Mouse (Mus musculus) midbrain, embryonic 16.5 days (tissue): Measurements from ENCODE around the gene Olfr1164. TPM values are rescaled to one million over a fixed set of nuclear protein-coding genes. Genes with fewer than 3 reads are reported as not detected.

Source experiments
- ATAC-seq: fragments of 200-750 bp; cut with Nextera tagmentation; 2 replicates; pipeline ENCODE4 v1.8.0; 2017; ENCODE audit warnings: moderate TSS enrichment
- H3K27ac ChIP-seq: fragments of 300-500 bp; sonication (generic); 2 replicates; pipeline ENCODE4 v1.5.1; 2014; ENCODE audit warnings: mild to moderate bottlenecking, low read length, mixed read lengths
- H3K27me3 ChIP-seq: fragments of 300-500 bp; sonication (generic); 2 replicates; pipeline ENCODE4 v1.6.1; 2014; ENCODE audit warnings: low read depth, low read length, mixed read lengths; ENCODE audit not compliant: control insufficient read depth, insufficient read depth
- H3K36me3 ChIP-seq: fragments of 300-500 bp; sonication (generic); 2 replicates; pipeline ENCODE4 v1.6.1; 2014; ENCODE audit warnings: mild to moderate bottlenecking, low read length, moderate library complexity, mixed read lengths; ENCODE audit not compliant: control insufficient read depth, insufficient read depth
- H3K4me1 ChIP-seq: fragments of 300-500 bp; sonication (generic); 2 replicates; pipeline ENCODE4 v1.6.1; 2014; ENCODE audit warnings: mild to moderate bottlenecking, low read length, mixed read lengths; ENCODE audit not compliant: control insufficient read depth, insufficient read depth
- H3K4me2 ChIP-seq: fragments of 300-500 bp; sonication (generic); 2 replicates; pipeline ENCODE4 v1.6.1; 2014; ENCODE audit warnings: mild to moderate bottlenecking, low read length, mixed read lengths
- H3K4me3 ChIP-seq: fragments of 300-500 bp; sonication (generic); 2 replicates; pipeline ENCODE4 v1.5.1; 2014; ENCODE audit warnings: low read depth, mild to moderate bottlenecking, low read length, moderate library complexity, mixed read lengths
- H3K9ac ChIP-seq: fragments of 300-500 bp; sonication (generic); 2 replicates; pipeline ENCODE4 v1.6.1; 2014; ENCODE audit warnings: low read depth, low read length, mixed read lengths
- H3K9me3 ChIP-seq: fragments of 300-500 bp; sonication (generic); replicated peaks from 2 replicates; pipeline ENCODE4 v1.6.1; 2014; ENCODE audit warnings: mild to moderate bottlenecking, low read length, mixed read lengths; ENCODE audit not compliant: control insufficient read depth, poor library complexity, severe bottlenecking
- WGBS: fragments of 180-500 bp; shearing (Covaris S2); extraction: QIAGEN DNeasy Blood & Tissue Kit; methylation state at CpG from one replicate; pipeline ENCODE4 v1.1.7; 2014; 5-methylcytosine and 5-hydroxymethylcytosine counted together
- polyA plus RNA-seq: library from polyadenylated mRNA; unstranded; fragments of >200 nt; fragmentation: Nextera tagmentation; extraction: Ambion mirVana; gene quantifications from 2 replicates; pipeline ENCODE4 v1.2.1, GENCODE M21; 2015

Olfr1164 gene
- polyA plus RNA-seq: not detected in 2 replicates

DNA sequence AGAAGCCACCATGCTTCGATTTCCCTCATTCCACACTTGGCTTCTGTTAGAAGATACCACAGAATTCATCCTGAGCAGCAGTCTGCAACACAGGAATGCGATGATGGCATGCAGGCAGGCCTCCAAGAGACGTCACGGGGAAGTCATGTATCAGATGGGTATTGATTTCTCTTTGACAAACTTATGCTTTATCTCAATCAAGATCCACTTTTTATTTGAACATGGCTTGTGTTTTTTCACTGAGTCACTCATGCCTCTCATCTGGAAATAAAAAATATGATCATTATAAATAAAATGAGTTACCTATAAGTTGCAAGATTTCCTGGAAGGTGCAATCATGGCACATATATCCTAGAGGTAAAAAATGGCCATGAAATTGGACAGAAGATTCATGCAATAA lies at the start of gene Olfr1164:
Olfr1164 (minus strand) TSS at position 101 of the 400 bp plus-strand sequence.
- Histone ChIP-seq H3K4me3 (no peak within 1 kb of the TSS), H3K4me2 (no peak within 1 kb of the TSS), H3K4me1 (no peaks in the 10 kb centered on the region), H3K36me3 (no peaks in the 10 kb centered on the region), H3K27me3 (no peaks in the 10 kb centered on the region), H3K9ac (no peak within 1 kb of the TSS), H3K27ac (no peak within 1 kb of the TSS), H3K9me3 (no peaks in the 10 kb centered on the region)
- no peak for ATAC-seq
- WGBS: 82% methylated on average over 4 of the region's 4 CpGs

- 91% methylated on average over 1 of the region's 1 CpGs for WGBS
- Histone ChIP-seq H3K9me3 (no peaks in the 10 kb centered on the region), H3K27ac (no peak within 1 kb of the TSS), H3K4me3 (no peak within 1 kb of the TSS), H3K9ac (no peak within 1 kb of the TSS), H3K36me3 (no peaks in the 10 kb centered on the region), H3K4me1 (no peaks in the 10 kb centered on the region), H3K4me2 (no peak within 1 kb of the TSS), H3K27me3 (no peaks in the 10 kb centered on the region)
- ATAC-seq: no peak
These were observed 34.4 kb upstream of the Olfr1164 start, which contains the start of gene Olfr1166 for GRCm38 (mm10) chr2:88128172-88128571. TSS of gene Olfr1166 (minus strand) at chr2:88128272.

GRCm38 (mm10) chr2:88071730-88072129 lies 22.0 kb downstream of the Olfr1164 start, which contains the start of gene Olfr1163:
TSS of gene Olfr1163 (minus strand) at chr2:88071830.
- Histone ChIP-seq H3K4me2 (no peak within 1 kb of the TSS), H3K27ac (no peak within 1 kb of the TSS), H3K27me3 (no peaks in the 10 kb centered on the region), H3K4me3 (no peak within 1 kb of the TSS), H3K9me3 (no peaks in the 10 kb centered on the region), H3K36me3 (no peaks in the 10 kb centered on the region), H3K9ac (no peak within 1 kb of the TSS), H3K4me1 (no peaks in the 10 kb centered on the region)
- no peak for ATAC-seq

- Histone ChIP-seq H3K4me2 (no peak overlapping the region), H3K27ac (no peak overlapping the region), H3K4me3 (no peak overlapping the region), H3K9ac (no peak overlapping the region), H3K4me1 (no peaks in the 10 kb centered on the region), H3K36me3 (no peaks in the 10 kb centered on the region), H3K9me3 (no peaks in the 10 kb centered on the region), H3K27me3 (no peaks in the 10 kb centered on the region)
- WGBS: 75% methylated on average over 2 of the region's 2 CpGs
- ATAC-seq: no peak
These were observed 30.2 kb downstream of the Olfr1164 start for GRCm38 (mm10) chr2:88063587-88063986.

DNA sequence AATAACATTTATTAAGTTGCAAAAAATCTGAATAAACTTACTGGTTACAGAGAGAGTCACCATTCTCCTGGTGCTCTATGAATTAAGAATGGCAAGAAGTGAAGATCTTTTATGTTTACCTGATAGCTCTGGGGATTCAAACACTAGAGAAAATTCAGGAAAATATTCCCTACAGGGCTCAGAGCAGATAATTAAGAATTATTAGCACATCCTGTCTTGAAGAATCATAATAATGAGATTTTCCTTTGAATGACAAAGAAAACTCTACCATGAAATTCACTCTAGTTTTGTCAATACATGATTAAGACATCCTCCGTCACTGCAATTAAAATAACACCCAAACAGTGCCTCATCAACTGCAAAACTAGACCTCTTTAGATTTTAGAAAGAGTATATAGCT lies 42.7 kb downstream of the Olfr1164 start, which contains the start of gene Olfr1162:
Olfr1162 (minus strand) TSS at position 101 of the 400 bp plus-strand sequence.
- H3K4me2 ChIP-seq: no peak within 1 kb of the TSS
- H3K4me3 ChIP-seq: no peak within 1 kb of the TSS
- H3K4me1 ChIP-seq: no peaks in the 10 kb centered on the region
- H3K36me3 ChIP-seq: no peaks in the 10 kb centered on the region
- no peaks in the 10 kb centered on the region for H3K9me3 ChIP-seq
- 83% methylated on average over 1 of the region's 1 CpGs for WGBS
- no peak within 1 kb of the TSS for H3K27ac ChIP-seq
- ATAC-seq: no peak
- H3K9ac ChIP-seq: no peak within 1 kb of the TSS
- H3K27me3 ChIP-seq: no peaks in the 10 kb centered on the region

Other genes with a start within 250 kb of the Olfr1164 start
- gene Olfr1150-ps1, start 250.0 kb downstream of the Olfr1164 start, polyA plus RNA-seq: not detected in 2 replicates
- gene Olfr1151, start 238.1 kb downstream of the Olfr1164 start, polyA plus RNA-seq: not detected in 2 replicates
- not detected in 2 replicates for gene Olfr1152, start 227.5 kb downstream of the Olfr1164 start, polyA plus RNA-seq
- not detected in 2 replicates for gene Olfr1153, start 199.0 kb downstream of the Olfr1164 start, polyA plus RNA-seq
- gene Olfr1154, start 188.8 kb downstream of the Olfr1164 start, polyA plus RNA-seq: not detected in 2 replicates
- not detected in 2 replicates for gene Olfr1155, start 148.8 kb downstream of the Olfr1164 start, polyA plus RNA-seq
- not detected in 2 replicates for gene Olfr1156, start 140.9 kb downstream of the Olfr1164 start, polyA plus RNA-seq
- gene Olfr1157, start 125.7 kb downstream of the Olfr1164 start, polyA plus RNA-seq: not detected in 2 replicates
- gene Olfr74, start 119.3 kb downstream of the Olfr1164 start, polyA plus RNA-seq: not detected in 2 replicates
- gene Olfr1158, start 103.9 kb downstream of the Olfr1164 start, polyA plus RNA-seq: not detected in 2 replicates
- gene Olfr1160, start 85.7 kb downstream of the Olfr1164 start, polyA plus RNA-seq: not detected in 2 replicates
- gene Olfr1161, start 71.2 kb downstream of the Olfr1164 start, polyA plus RNA-seq: not detected in 2 replicates
- gene Olfr73, start 56.3 kb downstream of the Olfr1164 start, polyA plus RNA-seq: not detected in 2 replicates
- not detected in 2 replicates for gene Olfr1162, start 42.8 kb downstream of the Olfr1164 start, polyA plus RNA-seq
- gene Olfr1163, start 22.1 kb downstream of the Olfr1164 start, polyA plus RNA-seq: not detected in 2 replicates
- gene Olfr1166, start 34.3 kb upstream of the Olfr1164 start, polyA plus RNA-seq: not detected in 2 replicates
- not detected in 2 replicates for gene Olfr1167, start 61.2 kb upstream of the Olfr1164 start, polyA plus RNA-seq
- not detected in 2 replicates for gene Olfr1168, start 87.9 kb upstream of the Olfr1164 start, polyA plus RNA-seq
- gene Olfr1170, start 134.4 kb upstream of the Olfr1164 start, polyA plus RNA-seq: not detected in 2 replicates
- not detected in 2 replicates for gene Olfr1173, start 185.9 kb upstream of the Olfr1164 start, polyA plus RNA-seq
- gene Olfr1174-ps, start 221.2 kb upstream of the Olfr1164 start, polyA plus RNA-seq: not detected in 2 replicates
- gene Olfr1175-ps, start 233.2 kb upstream of the Olfr1164 start, polyA plus RNA-seq: not detected in 2 replicates
- gene Olfr1176, start 242.8 kb upstream of the Olfr1164 start, polyA plus RNA-seq: not detected in 2 replicates